20 mouse cellular contexts compared by ENCODE assay signal in genomic region chr2:178131011-178131410, GRCm38 (mm10). TPM values are rescaled to one million over a fixed set of nuclear protein-coding genes. Genes with fewer than 3 reads are reported as not detected.
DNase-seq lines count a peak whose midpoint lies in the region; ATAC-seq and TF ChIP-seq lines count a peak whose summit lies in the region.
"Had no signal": no experiment of that assay in that cellular context is flagged by ENCODE, and none has a peak within 500 bp of the region (broad histone marks: within the 10 kb centered on the region; RNA-seq: fewer than 3 reads in every experiment).

No protein-coding gene starts in this region.

- ATAC-seq in forebrain, embryonic 11.5 days (replicated peaks; ENCODE audit: low FRiP score): 0 out of 2 replicates have a peak, but pooled peaks have one; percentile 28
- no peak for ATAC-seq in forebrain, embryonic 12.5 days (ENCODE audit: low FRiP score)
- ATAC-seq in midbrain, embryonic 11.5 days (ENCODE audit: low FRiP score): no peak
- ATAC-seq in midbrain, postnatal 0 days (ENCODE audit: low FRiP score): no peak
- ATAC-seq: forebrain, embryonic 15.5 days had no signal

- H3K27ac ChIP-seq in forebrain, embryonic 11.5 days (ENCODE audit: low read depth, low read length): no peak overlapping the region
- H3K27ac ChIP-seq in forebrain, embryonic 12.5 days: no peak overlapping the region
- no peak overlapping the region for H3K27ac ChIP-seq in midbrain, embryonic 11.5 days (ENCODE audit: low read depth, low read length)
- H3K27ac ChIP-seq in midbrain, postnatal 0 days (ENCODE audit: low read depth, low read length): no peak overlapping the region
- H3K27ac ChIP-seq: forebrain, embryonic 15.5 days; heart, embryonic 13.5 days; hindbrain, embryonic 12.5 days; kidney, postnatal 0 days; macrophage; midbrain, embryonic 12.5 days; neural tube, embryonic 12.5 days had no signal

- WGBS in forebrain, embryonic 11.5 days: 75% methylated on average over 5 of the region's 5 CpGs
- WGBS in forebrain, embryonic 12.5 days: 72% methylated on average over 5 of the region's 5 CpGs
- WGBS in midbrain, embryonic 11.5 days: 74% methylated on average over 5 of the region's 5 CpGs
- WGBS in midbrain, postnatal 0 days: 71% methylated on average over 5 of the region's 5 CpGs

- TF ChIP-seq CTCF in midbrain, postnatal 0 days (IDR thresholded peaks at IDR 0.05): no peak

- H3K36me3 ChIP-seq in forebrain, embryonic 11.5 days (ENCODE audit: control insufficient read depth, insufficient read depth, low read length): no peaks in the 10 kb centered on the region
- H3K36me3 ChIP-seq in forebrain, embryonic 12.5 days (replicated peaks): no peaks in the 10 kb centered on the region
- H3K36me3 ChIP-seq in midbrain, embryonic 11.5 days (ENCODE audit: control insufficient read depth, insufficient read depth, low read length): no peaks in the 10 kb centered on the region
- no peaks in the 10 kb centered on the region for H3K36me3 ChIP-seq in midbrain, postnatal 0 days (ENCODE audit: insufficient read depth, low read length)
- H3K36me3 ChIP-seq: forebrain, embryonic 15.5 days; heart, embryonic 13.5 days; hindbrain, embryonic 12.5 days; midbrain, embryonic 12.5 days; neural tube, embryonic 12.5 days had no signal

- H3K9ac ChIP-seq in forebrain, embryonic 11.5 days (ENCODE audit: low read length): no peak overlapping the region
- H3K9ac ChIP-seq in forebrain, embryonic 12.5 days: no peak overlapping the region
- H3K9ac ChIP-seq in midbrain, embryonic 11.5 days (ENCODE audit: low read length): no peak overlapping the region
- H3K9ac ChIP-seq in midbrain, postnatal 0 days (replicated peaks; ENCODE audit: low read length, poor library complexity, severe bottlenecking): no peak overlapping the region
- H3K9ac ChIP-seq: forebrain, embryonic 15.5 days; heart, embryonic 13.5 days; hindbrain, embryonic 12.5 days; midbrain, embryonic 12.5 days; neural tube, embryonic 12.5 days had no signal

- no peaks in the 10 kb centered on the region for H3K27me3 ChIP-seq in forebrain, embryonic 11.5 days (ENCODE audit: control insufficient read depth, insufficient read depth, low read length)
- 0 out of 2 replicates have a peak, but pooled peaks cover 2% of the 10 kb centered on the region for H3K27me3 ChIP-seq in forebrain, embryonic 12.5 days
- no peaks in the 10 kb centered on the region for H3K27me3 ChIP-seq in midbrain, embryonic 11.5 days (ENCODE audit: control insufficient read depth, insufficient read depth, low read length)
- no peaks in the 10 kb centered on the region for H3K27me3 ChIP-seq in midbrain, postnatal 0 days (ENCODE audit: insufficient read depth, low read length)
- H3K27me3 ChIP-seq: forebrain, embryonic 15.5 days; hindbrain, embryonic 12.5 days; midbrain, embryonic 12.5 days; neural tube, embryonic 12.5 days had no signal

- no peak for DNase-seq in forebrain, embryonic 11.5 days (ENCODE audit: low spot score)
- peak; percentile 31 for DNase-seq in midbrain, embryonic 11.5 days (ENCODE audit: low spot score, missing footprints)
- no peak for DNase-seq in midbrain, postnatal 0 days (ENCODE audit: low spot score)
- peak; percentile 89 for DNase-seq in cerebellum, adult 11 months
- peak; percentile 96 for DNase-seq in cerebellum, adult 9-11 months
- DNase-seq in MN1 (ENCODE audit: low spot score): no peak
- DNase-seq in embryo, embryonic 10 days (ENCODE audit: low spot score): no peak
- DNase-seq: adrenal gland, postnatal 10 days; heart, postnatal 14 days; kidney, adult 2 months; thymus, postnatal 14 days had no signal

- no peak overlapping the region for H3K4me2 ChIP-seq in forebrain, embryonic 11.5 days (ENCODE audit: low read depth, low read length, severe bottlenecking)
- no peak overlapping the region for H3K4me2 ChIP-seq in forebrain, embryonic 12.5 days
- no peak overlapping the region for H3K4me2 ChIP-seq in midbrain, embryonic 11.5 days
- H3K4me2 ChIP-seq in midbrain, postnatal 0 days (ENCODE audit: low read depth, low read length, poor library complexity, severe bottlenecking): no peak overlapping the region
- H3K4me2 ChIP-seq: forebrain, embryonic 15.5 days; heart, embryonic 13.5 days; hindbrain, embryonic 12.5 days; midbrain, embryonic 12.5 days; neural tube, embryonic 12.5 days had no signal

- no peaks in the 10 kb centered on the region for H3K4me1 ChIP-seq in forebrain, embryonic 11.5 days (replicated peaks; ENCODE audit: control insufficient read depth, insufficient read depth, low read length)
- peaks cover 4% of the 10 kb centered on the region; the same call in 1 of the 2 replicates for H3K4me1 ChIP-seq in forebrain, embryonic 12.5 days
- 0 out of 2 replicates have a peak, but pooled peaks cover 2% of the 10 kb centered on the region for H3K4me1 ChIP-seq in midbrain, embryonic 11.5 days (ENCODE audit: control insufficient read depth, insufficient read depth, low read length)
- no peaks in the 10 kb centered on the region for H3K4me1 ChIP-seq in midbrain, postnatal 0 days (ENCODE audit: insufficient read depth, low read length)
- H3K4me1 ChIP-seq: forebrain, embryonic 15.5 days; hindbrain, embryonic 12.5 days; midbrain, embryonic 12.5 days; neural tube, embryonic 12.5 days had no signal

- no peak overlapping the region for H3K4me3 ChIP-seq in forebrain, embryonic 11.5 days (ENCODE audit: low read depth, low read length)
- H3K4me3 ChIP-seq in forebrain, embryonic 12.5 days (replicated peaks): no peak overlapping the region
- no peak overlapping the region for H3K4me3 ChIP-seq in midbrain, embryonic 11.5 days (ENCODE audit: low read depth, low read length)
- H3K4me3 ChIP-seq in midbrain, postnatal 0 days (ENCODE audit: low read depth, low read length): no peak overlapping the region
- H3K4me3 ChIP-seq: forebrain, embryonic 15.5 days; heart, embryonic 13.5 days; hindbrain, embryonic 12.5 days; midbrain, embryonic 12.5 days; neural tube, embryonic 12.5 days had no signal

- H3K9me3 ChIP-seq in forebrain, embryonic 11.5 days (ENCODE audit: control insufficient read depth, low read length): no peaks in the 10 kb centered on the region
- H3K9me3 ChIP-seq in forebrain, embryonic 12.5 days: no peaks in the 10 kb centered on the region
- no peaks in the 10 kb centered on the region for H3K9me3 ChIP-seq in midbrain, embryonic 11.5 days (ENCODE audit: control insufficient read depth, low read length)
- H3K9me3 ChIP-seq in midbrain, postnatal 0 days (ENCODE audit: low read length): no peaks in the 10 kb centered on the region
- H3K9me3 ChIP-seq: forebrain, embryonic 15.5 days; heart, embryonic 13.5 days; hindbrain, embryonic 12.5 days; midbrain, embryonic 12.5 days; neural tube, embryonic 12.5 days had no signal

RNA-seq across cellular contexts. Expression of gene Phactr3, which starts 12.2 kb away (rescaled TPM):
- 11.3 and 13.5 TPM in 2 replicates for polyA plus RNA-seq in forebrain, embryonic 11.5 days (2014; fragmentation: Nextera tagmentation; extraction: Ambion mirVana)
- polyA plus RNA-seq in forebrain, embryonic 12.5 days (2016; fragmentation: Nextera tagmentation; extraction: Ambion mirVana): 17.1 and 17.2 TPM in 2 replicates
- polyA plus RNA-seq in midbrain, embryonic 11.5 days (2014; fragmentation: Nextera tagmentation; extraction: Ambion mirVana): 11.7 and 13.9 TPM in 2 replicates
- 105 and 130 TPM in 2 replicates for total RNA-seq in midbrain, postnatal 0 days (2014; rRNA removed)
- 94.2 and 96.5 TPM in 2 replicates for polyA plus RNA-seq in midbrain, postnatal 0 days (2015; fragmentation: Nextera tagmentation; extraction: Ambion mirVana)
- total RNA-seq: liver, adult 2 months had no signal
- polyA plus RNA-seq: liver, adult 2 months; macrophage had no signal

RNA-seq across cellular contexts. Expression of gene Zfp931, which starts 52.7 kb away (rescaled TPM):
- 15.3 and 19.7 TPM in 2 replicates for polyA plus RNA-seq in forebrain, embryonic 11.5 days (2014; fragmentation: Nextera tagmentation; extraction: Ambion mirVana)
- polyA plus RNA-seq in forebrain, embryonic 12.5 days (2016; fragmentation: Nextera tagmentation; extraction: Ambion mirVana): 14.6 and 14.8 TPM in 2 replicates
- polyA plus RNA-seq in midbrain, embryonic 11.5 days (2014; fragmentation: Nextera tagmentation; extraction: Ambion mirVana): 16.3 and 17.6 TPM in 2 replicates
- 17.4 and 17.5 TPM in 2 replicates for total RNA-seq in midbrain, postnatal 0 days (2014; rRNA removed)
- polyA plus RNA-seq in midbrain, postnatal 0 days (2015; fragmentation: Nextera tagmentation; extraction: Ambion mirVana): 12.9 and 14.8 TPM in 2 replicates

Comparison
In these comparisons a context has a peak if more than half of its experiments do, and no peak if none do; other contexts are left out.
1. DNase-seq: peak in midbrain, embryonic 11.5 days (single experiment), cerebellum, adult 11 months (single experiment) and cerebellum, adult 9-11 months (single experiment); none in forebrain, embryonic 11.5 days (single experiment), midbrain, postnatal 0 days (single experiment), MN1 (single experiment) and embryo, embryonic 10 days (single experiment).